Mouse (Mus musculus): Measurements from ENCODE around the gene Zer1. TPM values are rescaled to one million over a fixed set of nuclear protein-coding genes. Genes with fewer than 3 reads are reported as not detected.

The Zer1 gene
- polyA plus RNA-seq, 1 experiment from 2014 or later = 8.9 TPM

DNA sequence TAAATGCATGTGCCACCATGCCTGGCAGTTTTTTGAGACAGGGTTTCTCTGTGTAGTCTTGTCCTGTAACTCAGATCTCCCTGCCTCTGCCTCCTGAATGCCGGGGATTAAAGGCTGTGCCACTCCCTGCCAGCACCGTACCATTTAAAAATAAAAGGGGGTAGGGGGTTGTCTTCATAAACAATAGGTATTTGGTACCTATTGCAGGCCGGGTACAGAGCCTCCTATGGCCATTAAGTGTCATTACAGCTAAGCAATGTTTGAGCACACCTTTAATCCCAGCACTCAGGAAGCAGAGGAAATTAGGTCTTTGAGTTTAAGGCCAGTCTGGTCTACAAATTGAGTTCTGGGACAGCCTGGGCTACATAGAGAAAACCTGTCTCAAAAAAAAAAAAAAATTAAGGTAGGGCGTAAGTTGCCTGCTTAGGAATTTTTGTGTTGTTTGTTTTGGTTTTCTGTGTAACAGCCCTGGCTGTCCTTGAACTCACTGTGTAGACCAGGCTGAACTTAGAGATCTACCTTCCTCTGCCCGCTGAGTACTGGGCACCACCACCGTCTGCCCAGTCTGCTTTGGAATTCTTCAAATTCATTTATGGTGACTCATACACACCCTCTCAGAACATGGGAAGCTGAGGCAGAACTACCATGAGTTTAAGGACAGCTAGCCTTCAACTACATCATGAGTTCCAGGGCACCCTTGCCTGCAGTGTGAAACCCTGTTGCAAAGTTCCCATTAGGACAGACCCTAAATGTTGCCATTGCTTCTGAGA lies 72.2 kb downstream of the Zer1 start:
- H3K4me2 ChIP-seq = no peak overlapping the region
- no peaks in the 10 kb centered on the region for H3K27me3 ChIP-seq (ENCODE audit: insufficient read depth, low read length)
- no peak overlapping the region for H3K9ac ChIP-seq
- peak; percentile 61 for TF ChIP-seq CTCF (IDR thresholded peaks at IDR 0.05; ENCODE audit: low read depth)
- peaks cover 3% of the 10 kb centered on the region; the same call in 1 of the 2 replicates for H3K4me1 ChIP-seq (ENCODE audit: insufficient read depth)
- H3K4me3 ChIP-seq (ENCODE audit: low read depth, low read length) = no peak overlapping the region
- H3K36me3 ChIP-seq (ENCODE audit: insufficient read depth) = no peaks in the 10 kb centered on the region
- DNase-seq = no peak
- no peaks in the 10 kb centered on the region for H3K9me3 ChIP-seq (ENCODE audit: low read depth, low read length)
- 32% methylated on average over 6 of the region's 6 CpGs for WGBS
- H3K27ac ChIP-seq (ENCODE audit: low read depth) = no peak overlapping the region
- ATAC-seq (ENCODE audit: insufficient read depth) = no peak

DNA sequence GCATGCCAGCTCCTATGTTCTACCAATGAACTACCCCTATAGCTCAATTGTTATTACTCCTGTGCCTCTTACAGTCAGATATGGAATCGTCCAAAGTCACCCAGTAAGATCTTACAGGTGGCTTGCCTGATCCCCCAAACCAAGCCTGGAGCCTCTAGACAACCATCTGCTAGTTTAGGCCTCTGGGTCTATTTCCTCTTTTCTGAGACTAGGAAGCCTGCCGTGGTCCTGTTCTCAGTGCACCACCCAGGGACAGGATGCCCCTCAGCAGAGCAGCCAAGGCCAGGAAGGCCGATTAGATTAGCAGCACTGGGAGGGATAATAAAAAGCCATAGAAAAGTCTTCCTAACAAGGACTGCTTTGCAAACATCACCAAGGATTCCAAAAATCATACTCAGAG lies 74.6 kb downstream of the Zer1 start:
- no peak for DNase-seq
- Histone ChIP-seq H3K4me1 (ENCODE audit: insufficient read depth) (peaks cover 3% of the 10 kb centered on the region; the same call in 1 of the 2 replicates), H3K9me3 (ENCODE audit: low read depth, low read length) (no peaks in the 10 kb centered on the region), H3K4me3 (ENCODE audit: low read depth, low read length) (no peak overlapping the region), H3K27me3 (ENCODE audit: insufficient read depth, low read length) (no peaks in the 10 kb centered on the region), H3K4me2 (no peak overlapping the region), H3K27ac (ENCODE audit: low read depth) (no peak overlapping the region), H3K36me3 (ENCODE audit: insufficient read depth) (no peaks in the 10 kb centered on the region), H3K9ac (no peak overlapping the region)
- WGBS = 86% methylated on average over 3 of the region's 3 CpGs
- ATAC-seq (ENCODE audit: insufficient read depth) = no peak
- TF ChIP-seq CTCF (IDR thresholded peaks at IDR 0.05; ENCODE audit: low read depth) = no peak

DNA sequence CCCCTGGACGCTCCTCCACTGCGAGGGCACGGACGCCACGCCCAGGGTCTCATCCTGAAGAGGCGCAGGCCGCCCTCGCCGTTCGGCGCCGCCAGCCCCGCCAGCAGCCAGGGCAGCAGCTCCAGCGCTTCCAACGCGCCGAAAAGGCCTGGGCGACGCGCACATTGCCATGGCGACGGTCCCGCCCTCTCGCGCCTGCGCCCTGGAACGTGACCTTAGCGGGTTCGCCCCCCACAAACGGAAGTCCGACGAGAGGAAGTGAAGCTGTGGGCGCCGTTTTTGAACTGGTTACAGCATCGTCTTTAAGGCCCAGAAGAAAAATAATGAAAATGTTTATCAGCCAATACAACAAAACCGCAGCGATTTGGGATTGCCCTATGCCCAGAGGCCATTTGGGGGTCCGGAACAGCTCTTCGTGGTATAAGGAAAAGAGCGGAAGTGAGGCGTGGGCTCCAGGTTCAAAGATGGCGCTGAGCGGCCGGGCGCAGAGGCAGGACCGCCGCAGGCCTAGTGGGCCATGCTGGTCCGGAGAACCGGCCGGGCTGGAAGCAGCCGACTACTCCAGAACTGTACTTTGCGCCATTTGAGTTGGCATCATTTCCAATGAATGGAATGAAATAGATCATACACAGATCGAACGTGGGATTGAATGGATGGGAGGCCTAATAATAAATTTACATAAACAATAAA lies 75.5 kb downstream of the Zer1 start, which contains the start of gene Wdr34:
Wdr34 (minus strand) TSS at position 183 of the 690 bp plus-strand sequence.
- H3K27me3 ChIP-seq (ENCODE audit: insufficient read depth, low read length) = no peaks in the 10 kb centered on the region
- peak within 1 kb of the TSS; percentile 91 for H3K27ac ChIP-seq (ENCODE audit: low read depth)
- no peak for TF ChIP-seq CTCF (IDR thresholded peaks at IDR 0.05; ENCODE audit: low read depth)
- peak within 1 kb of the TSS; percentile 62 for H3K4me2 ChIP-seq
- H3K9me3 ChIP-seq (ENCODE audit: low read depth, low read length) = no peaks in the 10 kb centered on the region
- H3K4me1 ChIP-seq (ENCODE audit: insufficient read depth) = peaks cover 3% of the 10 kb centered on the region; the same call in 1 of the 2 replicates
- H3K9ac ChIP-seq = peak within 1 kb of the TSS; percentile 66
- peak; percentile 96 for ATAC-seq (ENCODE audit: insufficient read depth)
- peak; percentile 99 for DNase-seq
- no peaks in the 10 kb centered on the region for H3K36me3 ChIP-seq (ENCODE audit: insufficient read depth)
- WGBS = under 1% methylated on average over 54 of the region's 54 CpGs
- H3K4me3 ChIP-seq (ENCODE audit: low read depth, low read length) = peak within 1 kb of the TSS; percentile 62

DNA sequence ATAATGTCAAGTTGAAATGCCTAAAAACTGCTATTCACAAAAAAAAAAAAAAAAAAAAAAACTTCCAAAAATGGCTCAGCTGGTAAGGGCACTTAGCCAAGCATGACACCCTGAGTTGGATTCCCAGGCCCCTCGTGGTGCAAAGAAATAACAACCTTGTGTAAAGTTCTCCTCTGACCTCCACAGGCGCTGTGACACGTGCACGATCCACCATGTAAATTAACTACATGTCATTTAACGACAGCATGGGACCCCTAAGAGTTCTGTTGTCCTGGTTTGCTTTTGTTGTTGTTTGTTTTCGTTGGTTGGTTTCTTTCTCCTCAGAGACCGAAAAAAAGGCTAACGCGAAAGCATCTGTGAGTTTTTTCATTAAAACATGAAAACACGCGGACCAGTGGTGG lies 76.3 kb downstream of the Zer1 start:
- H3K27me3 ChIP-seq (ENCODE audit: insufficient read depth, low read length) = no peaks in the 10 kb centered on the region

More for the DNA sequence above, 76.3 kb downstream of the Zer1 start:
- H3K9me3 ChIP-seq (ENCODE audit: low read depth, low read length) = no peaks in the 10 kb centered on the region
- peak overlapping the region; percentile 66 for H3K9ac ChIP-seq
- peak overlapping the region; percentile 62 for H3K4me3 ChIP-seq (ENCODE audit: low read depth, low read length)
- H3K4me2 ChIP-seq = peak overlapping the region; percentile 62
- no peak for DNase-seq
- H3K27ac ChIP-seq (ENCODE audit: low read depth) = peak overlapping the region; percentile 91
- no peak; the same call in 1 of the 2 replicates for ATAC-seq (ENCODE audit: insufficient read depth)
- TF ChIP-seq CTCF (IDR thresholded peaks at IDR 0.05; ENCODE audit: low read depth) = no peak
- peaks cover 3% of the 10 kb centered on the region; the same call in 1 of the 2 replicates for H3K4me1 ChIP-seq (ENCODE audit: insufficient read depth)
- WGBS = 54% methylated on average over 11 of the region's 11 CpGs
- no peaks in the 10 kb centered on the region for H3K36me3 ChIP-seq (ENCODE audit: insufficient read depth)

Other genes with a start within 250 kb of the Zer1 start
- gene Odf2, start 235.4 kb downstream of the Zer1 start, polyA plus RNA-seq (2014; fragmentation: Nextera tagmentation; extraction: Ambion mirVana) = 64.2 and 73.1 TPM in 2 replicates
- gene Gle1, start 189.2 kb downstream of the Zer1 start, polyA plus RNA-seq (2014; fragmentation: Nextera tagmentation; extraction: Ambion mirVana) = 59.0 and 64.0 TPM in 2 replicates
- gene Sptan1, start 159.0 kb downstream of the Zer1 start, polyA plus RNA-seq (2014; fragmentation: Nextera tagmentation; extraction: Ambion mirVana) = 149 and 154 TPM in 2 replicates
- gene Wdr34, start 75.7 kb downstream of the Zer1 start, polyA plus RNA-seq (2014; fragmentation: Nextera tagmentation; extraction: Ambion mirVana) = 27.7 and 28.5 TPM in 2 replicates
- 564 and 591 TPM in 2 replicates for gene Set, start 67.2 kb downstream of the Zer1 start, polyA plus RNA-seq (2014; fragmentation: Nextera tagmentation; extraction: Ambion mirVana)
- gene Pkn3, start 46.9 kb downstream of the Zer1 start, polyA plus RNA-seq (2014; fragmentation: Nextera tagmentation; extraction: Ambion mirVana) = 9.5 and 11.7 TPM in 2 replicates
- 28.5 and 31.5 TPM in 2 replicates for gene Zdhhc12, start 30.9 kb downstream of the Zer1 start, polyA plus RNA-seq (2014; fragmentation: Nextera tagmentation; extraction: Ambion mirVana)
- 10.9 and 12.3 TPM in 2 replicates for gene Tbc1d13, start 9.2 kb upstream of the Zer1 start, polyA plus RNA-seq (2014; fragmentation: Nextera tagmentation; extraction: Ambion mirVana)
- gene Endog, start 46.9 kb upstream of the Zer1 start, polyA plus RNA-seq (2014; fragmentation: Nextera tagmentation; extraction: Ambion mirVana) = 18.4 and 19.7 TPM in 2 replicates
- 67.1 and 72.6 TPM in 2 replicates for gene Spout1, start 53.9 kb upstream of the Zer1 start, polyA plus RNA-seq (2014; fragmentation: Nextera tagmentation; extraction: Ambion mirVana)
- 7.6 and 8.7 TPM in 2 replicates for gene Kyat1, start 81.3 kb upstream of the Zer1 start, polyA plus RNA-seq (2014; fragmentation: Nextera tagmentation; extraction: Ambion mirVana)
- 43.9 and 44.4 TPM in 2 replicates for gene Lrrc8a, start 113.1 kb upstream of the Zer1 start, polyA plus RNA-seq (2014; fragmentation: Nextera tagmentation; extraction: Ambion mirVana)
- 0.20 and 0.23 TPM in 2 replicates for gene Gm28035, start 116.0 kb upstream of the Zer1 start, polyA plus RNA-seq (2014; fragmentation: Nextera tagmentation; extraction: Ambion mirVana)
- gene Phyhd1, start 141.6 kb upstream of the Zer1 start, polyA plus RNA-seq (2014; fragmentation: Nextera tagmentation; extraction: Ambion mirVana) = 7.1 and 7.3 TPM in 2 replicates
- not detected in 2 replicates for gene Gm28038, start 156.5 kb upstream of the Zer1 start, polyA plus RNA-seq (2014; fragmentation: Nextera tagmentation; extraction: Ambion mirVana)
- gene Dolk, start 161.7 kb upstream of the Zer1 start, polyA plus RNA-seq (2014; fragmentation: Nextera tagmentation; extraction: Ambion mirVana) = 30.6 and 31.7 TPM in 2 replicates
- gene Nup188, start 161.8 kb upstream of the Zer1 start, polyA plus RNA-seq (2014; fragmentation: Nextera tagmentation; extraction: Ambion mirVana) = 49.4 and 56.0 TPM in 2 replicates
- gene Sh3glb2, start 234.8 kb upstream of the Zer1 start, polyA plus RNA-seq (2014; fragmentation: Nextera tagmentation; extraction: Ambion mirVana) = 57.5 and 59.9 TPM in 2 replicates
- 19.9 and 24.5 TPM in 2 replicates for gene Miga2, start 239.6 kb upstream of the Zer1 start, polyA plus RNA-seq (2014; fragmentation: Nextera tagmentation; extraction: Ambion mirVana)

All from lung, embryonic 14.5 days (tissue).